Mouse (Mus musculus) CH12.LX (cell line): Measurements from ENCODE around the gene Spty2d1. TPM values are rescaled to one million over a fixed set of nuclear protein-coding genes. Genes with fewer than 3 reads are reported as not detected.
A peak's percentile ranks its signal among the peaks of the same experiment; 100 is the strongest.

Experiments used
- DNase-seq: peaks from one replicate; pipeline ENCODE4 v3.0.0-alpha.2; 2013; ENCODE audit errors: extremely low read depth
- H3K27ac ChIP-seq: 2 replicates; pipeline ENCODE4 v1.5.1; 2012; ENCODE audit warnings: low read depth, mild to moderate bottlenecking, control low read depth, moderate library complexity; ENCODE audit not compliant: insufficient read depth
- H3K27me3 ChIP-seq: replicated peaks from 2 replicates; pipeline ENCODE3; 2012; ENCODE audit warnings: inconsistent platforms
- H3K36me3 ChIP-seq, 2 experiments: replicated peaks in 1 of 2; 2 replicates each; pipeline versions ENCODE3 to v1.6.1; 2012; ENCODE audit warnings: inconsistent platforms in 1 of 2, low read length in 1 of 2, mild to moderate bottlenecking in 1 of 2, mixed read lengths in 1 of 2, moderate library complexity in 1 of 2; ENCODE audit not compliant: control insufficient read depth in 1 of 2, insufficient read depth in 1 of 2
- H3K4me1 ChIP-seq, 2 experiments: 2 replicates each; pipeline ENCODE4 v1.6.1; 2012; ENCODE audit warnings: inconsistent platforms in 1 of 2, moderate library complexity in 1 of 2; ENCODE audit not compliant: insufficient read depth in 2 of 2, control insufficient read depth in 1 of 2
- H3K4me2 ChIP-seq: 2 replicates; pipeline ENCODE4 v1.6.1; 2012; ENCODE audit warnings: low read depth, mild to moderate bottlenecking, control low read depth; ENCODE audit not compliant: poor library complexity, insufficient read depth, severe bottlenecking
- H3K4me3 ChIP-seq, 3 experiments: fragments of 150-350 bp in 1 of 3; sonication (generic) in 1 of 3; replicated peaks in 1 of 3; 2 replicates each; pipeline versions ENCODE3 to v1.5.1; 2011 to 2012; ENCODE audit warnings: low read depth in 2 of 3, low read length in 2 of 3, mild to moderate bottlenecking in 2 of 3, moderate library complexity in 2 of 3, control low read depth in 1 of 3, improper control_type of control experiment in 1 of 3, inconsistent platforms in 1 of 3, mixed read lengths in 1 of 3; ENCODE audit not compliant: poor library complexity in 1 of 3
- H3K79me2 ChIP-seq: replicated peaks from 2 replicates; pipeline ENCODE4 v1.6.1; 2012; ENCODE audit warnings: mild to moderate bottlenecking, moderate library complexity; ENCODE audit not compliant: control insufficient read depth, poor library complexity, insufficient read depth, severe bottlenecking; ENCODE audit errors: extremely low read depth
- H3K9ac ChIP-seq: 2 replicates; pipeline ENCODE4 v1.6.1; 2012; ENCODE audit warnings: low read depth, mild to moderate bottlenecking, control low read depth, moderate library complexity; ENCODE audit not compliant: insufficient read depth
- H3K9me3 ChIP-seq: replicated peaks from 2 replicates; pipeline ENCODE3; 2012; ENCODE audit warnings: low read length, inconsistent platforms, mixed read lengths
- BHLHE40 ChIP-seq: IDR thresholded peaks from 2 replicates; pipeline ENCODE4 v1.6.1; 2011; ENCODE audit warnings: mild to moderate bottlenecking, low read depth, low read length, improper control_type of control experiment
- CHD1 ChIP-seq: IDR thresholded peaks from 2 replicates; pipeline ENCODE4 v1.6.1; 2012; ENCODE audit warnings: low read depth, low read length, improper control_type of control experiment, inconsistent platforms
- CHD2 ChIP-seq: IDR thresholded peaks from 2 replicates; pipeline ENCODE4 v1.6.1; 2011; ENCODE audit warnings: low read length, improper control_type of control experiment
- CTCF ChIP-seq, 2 experiments: IDR thresholded peaks in 1 of 2; conservative IDR thresholded peaks in 1 of 2; 2 replicates each; pipeline ENCODE4 v1.5.1; 2011 to 2012; ENCODE audit warnings: low read depth in 2 of 2, low read length in 2 of 2, improper control_type of control experiment in 1 of 2, inconsistent platforms in 1 of 2, mild to moderate bottlenecking in 1 of 2, moderate library complexity in 1 of 2
- E2F4 ChIP-seq: IDR thresholded peaks from 2 replicates; pipeline ENCODE4 v1.6.1; 2011; ENCODE audit warnings: low read depth, low read length, improper control_type of control experiment; ENCODE audit not compliant: insufficient replicate concordance
- ELF1 ChIP-seq: IDR thresholded peaks from 2 replicates; pipeline ENCODE4 v1.6.1; 2014; ENCODE audit warnings: low read depth, mild to moderate bottlenecking, inconsistent platforms, low read length, improper control_type of control experiment
- ETS1 ChIP-seq: conservative IDR thresholded peaks from 2 replicates; pipeline ENCODE4 v1.6.1; 2012; ENCODE audit warnings: low read depth, mild to moderate bottlenecking, inconsistent platforms, low read length, improper control_type of control experiment, moderate library complexity
- GABPA ChIP-seq: IDR thresholded peaks from 2 replicates; pipeline ENCODE4 v1.6.1; 2012; ENCODE audit warnings: low read depth, low read length, improper control_type of control experiment, inconsistent platforms; ENCODE audit not compliant: insufficient replicate concordance
- HCFC1 ChIP-seq: IDR thresholded peaks from 2 replicates; pipeline ENCODE4 v1.6.1; 2012; ENCODE audit warnings: low read depth, mild to moderate bottlenecking, inconsistent platforms, low read length, improper control_type of control experiment
- JUN ChIP-seq: IDR thresholded peaks from 2 replicates; pipeline ENCODE4 v1.6.1; 2011; ENCODE audit warnings: low read depth, mild to moderate bottlenecking, low read length, improper control_type of control experiment, moderate library complexity; ENCODE audit not compliant: insufficient read depth
- JUND ChIP-seq: conservative IDR thresholded peaks from 2 replicates; pipeline ENCODE4 v1.6.1; 2011; ENCODE audit warnings: low read depth, low read length, improper control_type of control experiment
- KAT2A ChIP-seq: IDR thresholded peaks from 2 replicates; pipeline ENCODE4 v1.6.1; 2012; ENCODE audit warnings: low read length, improper control_type of control experiment, inconsistent platforms; ENCODE audit not compliant: insufficient replicate concordance
- MAX ChIP-seq: IDR thresholded peaks from 2 replicates; pipeline ENCODE4 v1.6.1; 2011; ENCODE audit warnings: low read length, improper control_type of control experiment
- MAZ ChIP-seq: IDR thresholded peaks from 2 replicates; pipeline ENCODE4 v1.6.1; 2012; ENCODE audit warnings: low read depth, mild to moderate bottlenecking, inconsistent platforms, low read length, improper control_type of control experiment, moderate library complexity
- MEF2A ChIP-seq: IDR thresholded peaks from 2 replicates; pipeline ENCODE4 v1.6.1; 2014; ENCODE audit warnings: low read depth, mild to moderate bottlenecking, inconsistent platforms, low read length, improper control_type of control experiment, borderline replicate concordance
- MXI1 ChIP-seq: IDR thresholded peaks from 2 replicates; pipeline ENCODE4 v1.6.1; 2011; ENCODE audit warnings: mild to moderate bottlenecking, low read depth, low read length, improper control_type of control experiment
- NELFE ChIP-seq: IDR thresholded peaks from 2 replicates; pipeline ENCODE4 v1.6.1; 2011; ENCODE audit warnings: low read depth, low read length, improper control_type of control experiment
- NRF1 ChIP-seq: IDR thresholded peaks from 2 replicates; pipeline ENCODE4 v1.6.1; 2014; ENCODE audit warnings: low read depth, mild to moderate bottlenecking, inconsistent platforms, low read length, improper control_type of control experiment, moderate library complexity
- PAX5 ChIP-seq: IDR thresholded peaks from 2 replicates; pipeline ENCODE4 v1.6.1; 2012; ENCODE audit warnings: low read length, inconsistent platforms, mixed read lengths
- POLR2A ChIP-seq: IDR thresholded peaks from 2 replicates; pipeline ENCODE4 v1.6.1; 2011; ENCODE audit warnings: low read depth, mild to moderate bottlenecking, improper control_type of control experiment, low read length
- POLR2AphosphoS2 ChIP-seq: IDR thresholded peaks from 2 replicates; pipeline ENCODE4 v1.6.1; 2011; ENCODE audit warnings: low read depth, low read length, improper control_type of control experiment
- RAD21 ChIP-seq: IDR thresholded peaks from 2 replicates; pipeline ENCODE4 v1.6.1; 2011; ENCODE audit warnings: low read depth, mild to moderate bottlenecking, low read length, improper control_type of control experiment, moderate library complexity
- RCOR1 ChIP-seq: conservative IDR thresholded peaks from 2 replicates; pipeline ENCODE4 v1.6.1; 2012; ENCODE audit warnings: low read depth, mild to moderate bottlenecking, inconsistent platforms, low read length, improper control_type of control experiment
- SIN3A ChIP-seq: IDR thresholded peaks from 2 replicates; pipeline ENCODE4 v1.6.1; 2012; ENCODE audit warnings: low read length, improper control_type of control experiment, inconsistent platforms
- SMC3 ChIP-seq: IDR thresholded peaks from 2 replicates; pipeline ENCODE4 v1.6.1; 2011; ENCODE audit warnings: low read depth, low read length, improper control_type of control experiment
- TBP ChIP-seq: conservative IDR thresholded peaks from 2 replicates; pipeline ENCODE4 v1.6.1; 2011; ENCODE audit warnings: low read depth, low read length, improper control_type of control experiment
- TCF12 ChIP-seq: IDR thresholded peaks from 2 replicates; pipeline ENCODE4 v1.6.1; 2014; ENCODE audit warnings: low read depth, mild to moderate bottlenecking, inconsistent platforms, low read length, improper control_type of control experiment
- UBTF ChIP-seq: IDR thresholded peaks from 2 replicates; pipeline ENCODE4 v1.6.1; 2012; ENCODE audit warnings: low read depth, mild to moderate bottlenecking, inconsistent platforms, low read length, improper control_type of control experiment, moderate library complexity
- USF1 ChIP-seq: IDR thresholded peaks from 2 replicates; pipeline ENCODE4 v1.6.1; 2014; ENCODE audit warnings: low read depth, mild to moderate bottlenecking, inconsistent platforms, low read length, improper control_type of control experiment
- USF2 ChIP-seq: conservative IDR thresholded peaks from 2 replicates; pipeline ENCODE4 v1.6.1; 2011; ENCODE audit warnings: low read depth, low read length, improper control_type of control experiment
- ZC3H11A ChIP-seq: IDR thresholded peaks from 2 replicates; pipeline ENCODE4 v1.6.1; 2012; ENCODE audit warnings: low read depth, mild to moderate bottlenecking, inconsistent platforms, low read length, improper control_type of control experiment
- ZKSCAN1 ChIP-seq: IDR thresholded peaks from 2 replicates; pipeline ENCODE4 v1.6.1; 2012; ENCODE audit warnings: low read depth, inconsistent platforms, low read length, improper control_type of control experiment, borderline replicate concordance
- ZMIZ1 ChIP-seq: IDR thresholded peaks from 2 replicates; pipeline ENCODE4 v1.6.1; 2012; ENCODE audit warnings: low read depth, mild to moderate bottlenecking, inconsistent platforms, low read length, improper control_type of control experiment
- ZNF384 ChIP-seq: IDR thresholded peaks from 2 replicates; pipeline ENCODE4 v1.6.1; 2012; ENCODE audit warnings: low read depth, low read length, improper control_type of control experiment, inconsistent platforms
- dilution Hi-C: fragments of 300-500 bp; cut with MboI; formaldehyde crosslinking; loops from 2 replicates; pipeline ENCODE4 v1.14.3; 2020; ENCODE audit warnings: low sequenced_read_pairs; ENCODE audit not compliant: extremely low pct_unique_long_range_greater_than_20kb, extremely low pct_ligation_motif_present
- in situ Hi-C: fragments of 300-500 bp; cut with MboI; formaldehyde crosslinking; loops from 3 replicates; pipeline ENCODE4 v1.14.3; 2019; ENCODE audit warnings: low sequenced_read_pairs, low pct_ligation_motif_present, low pct_unique_long_range_greater_than_20kb, mixed read lengths
- polyA plus RNA-seq: library from polyadenylated mRNA; unstranded; fragments of >175 nt; gene quantifications from 2 replicates; pipeline ENCODE4 v1.2.1, GENCODE M21; 2012; ENCODE audit warnings: low read depth; ENCODE audit not compliant: insufficient read length
- total RNA-seq, 2 experiments: library from RNA; depleted of rRNA; stranded (reverse); fragments of 300-350 nt in 1 of 2; fragments of >200 nt in 1 of 2; gene quantifications; 2 replicates each; pipeline ENCODE4 v1.2.3; 2012 to 2014

The Spty2d1 gene
- total and polyA plus RNA-seq, 3 experiments = 10.5 to 32.6 (median 22.9) TPM

GRCm38 (mm10) chr7:47023530-47023929 is 15.3 kb upstream of the Spty2d1 start (continued):
- TF ChIP-seq ZNF384 (no peak), HCFC1 (no peak), NELFE (no peak; the same call in 1 of the 2 replicates), CHD2 (no peak), KAT2A (no peak), ZKSCAN1 (no peak), MXI1 (no peak), BHLHE40 (peak; percentile 18; the same call in 1 of the 2 replicates), USF2 (no peak), MEF2A (no peak), SIN3A (no peak), ZMIZ1 (no peak), RAD21 (peak; percentile 84), ZC3H11A (peak; percentile 77), MAZ (no peak), CTCF (conservative IDR thresholded peaks at IDR 0.05 in 1 of 2, IDR thresholded peaks at IDR 0.05 in 1 of 2; ENCODE audit: low read depth in 2 of 2, low read length in 2 of 2) (peak; percentile 58 to 84), SMC3 (peak; percentile 93), E2F4 (no peak), TCF12 (0 out of 2 replicates have a peak, but pooled peaks have one; percentile 17), TBP (no peak), MAX (0 out of 2 replicates have a peak, but pooled peaks have one; percentile 3), JUND (no peak)

- no peaks in the 10 kb centered on the region for H3K9me3 ChIP-seq
- dilution Hi-C loops (no loop called here), in situ Hi-C loops (loop anchor here (5.0 kb wide), 2 partner anchors 55 to 125 kb away; no protein-coding TSS in a partner anchor)
- peaks cover 2 to 42% of the 10 kb centered on the region in 2 experiments; a peak in 2 of 4 replicates for H3K4me1 ChIP-seq
- H3K79me2 ChIP-seq = no peaks in the 10 kb centered on the region
- no peaks in the 10 kb centered on the region for H3K36me3 ChIP-seq
- H3K4me2 ChIP-seq = peak overlapping the region; percentile 24
- no peak overlapping the region for H3K9ac ChIP-seq
- H3K4me3 ChIP-seq = peak overlapping the region in 1 of 3 experiments; percentile 33
- H3K27ac ChIP-seq = peak overlapping the region; percentile 83
- DNase-seq = peak; percentile 99
- no peaks in the 10 kb centered on the region for H3K27me3 ChIP-seq
- TF ChIP-seq ZMIZ1 = no peak
- TF ChIP-seq CHD2 = peak; percentile 86
- no peak for TF ChIP-seq CTCF (conservative IDR thresholded peaks at IDR 0.05 in 1 of 2, IDR thresholded peaks at IDR 0.05 in 1 of 2; ENCODE audit: low read depth in 2 of 2, low read length in 2 of 2)
- no peak for TF ChIP-seq CHD1
- TF ChIP-seq NELFE = no peak
- peak; percentile 3; the same call in 1 of the 2 replicates for TF ChIP-seq MAX
- no peak; the same call in 1 of the 2 replicates for TF ChIP-seq ZNF384
- TF ChIP-seq BHLHE40 = peak; percentile 96
- TF ChIP-seq GABPA = no peak
- no peak for TF ChIP-seq HCFC1
- TF ChIP-seq USF2 = no peak
- 0 out of 2 replicates have a peak, but pooled peaks have one; percentile 5 for TF ChIP-seq SMC3
- no peak for TF ChIP-seq NRF1
- no peak for TF ChIP-seq ELF1
- TF ChIP-seq RCOR1 = peak; percentile 95
- peak; percentile 98 for TF ChIP-seq ETS1
- TF ChIP-seq SIN3A = peak; percentile 89
- no peak for TF ChIP-seq POLR2AphosphoS2
- peak; percentile 94 for TF ChIP-seq TCF12
- peak; percentile 27; the same call in 1 of the 2 replicates for TF ChIP-seq POLR2A
- TF ChIP-seq UBTF = no peak; the same call in 1 of the 2 replicates
- no peak; the same call in 1 of the 2 replicates for TF ChIP-seq MXI1
- TF ChIP-seq USF1 = no peak
- peak; percentile 94 for TF ChIP-seq JUN
- peak; percentile 96 for TF ChIP-seq JUND
- no peak; the same call in 1 of the 2 replicates for TF ChIP-seq MAZ
- TF ChIP-seq PAX5 = no peak
Measured at GRCm38 (mm10) chr7:47022482-47022881, 14.3 kb upstream of the Spty2d1 start.
